Mouse (Mus musculus) spleen, embryonic (tissue): ENCODE measurements around the gene Kcnn4.

Source experiments
- CTCF ChIA-PET: fragments of 350-600 bp; sonication (Branson Sonifier 250); formaldehyde crosslinking; loops from one replicate; lab custom pipeline; 2022; lab: Charles Lee

Gene Kcnn4

GRCm38 (mm10) chr7:24365258-24366014 lies 4.6 kb upstream of the Kcnn4 start:
- CTCF ChIA-PET: interaction anchor here (0.6 to 1.1 kb wide), 3 partner anchors 12 to 48 kb away, joined by 5 to 18 read pairs (median 5); no protein-coding TSS in a partner anchor

DNA sequence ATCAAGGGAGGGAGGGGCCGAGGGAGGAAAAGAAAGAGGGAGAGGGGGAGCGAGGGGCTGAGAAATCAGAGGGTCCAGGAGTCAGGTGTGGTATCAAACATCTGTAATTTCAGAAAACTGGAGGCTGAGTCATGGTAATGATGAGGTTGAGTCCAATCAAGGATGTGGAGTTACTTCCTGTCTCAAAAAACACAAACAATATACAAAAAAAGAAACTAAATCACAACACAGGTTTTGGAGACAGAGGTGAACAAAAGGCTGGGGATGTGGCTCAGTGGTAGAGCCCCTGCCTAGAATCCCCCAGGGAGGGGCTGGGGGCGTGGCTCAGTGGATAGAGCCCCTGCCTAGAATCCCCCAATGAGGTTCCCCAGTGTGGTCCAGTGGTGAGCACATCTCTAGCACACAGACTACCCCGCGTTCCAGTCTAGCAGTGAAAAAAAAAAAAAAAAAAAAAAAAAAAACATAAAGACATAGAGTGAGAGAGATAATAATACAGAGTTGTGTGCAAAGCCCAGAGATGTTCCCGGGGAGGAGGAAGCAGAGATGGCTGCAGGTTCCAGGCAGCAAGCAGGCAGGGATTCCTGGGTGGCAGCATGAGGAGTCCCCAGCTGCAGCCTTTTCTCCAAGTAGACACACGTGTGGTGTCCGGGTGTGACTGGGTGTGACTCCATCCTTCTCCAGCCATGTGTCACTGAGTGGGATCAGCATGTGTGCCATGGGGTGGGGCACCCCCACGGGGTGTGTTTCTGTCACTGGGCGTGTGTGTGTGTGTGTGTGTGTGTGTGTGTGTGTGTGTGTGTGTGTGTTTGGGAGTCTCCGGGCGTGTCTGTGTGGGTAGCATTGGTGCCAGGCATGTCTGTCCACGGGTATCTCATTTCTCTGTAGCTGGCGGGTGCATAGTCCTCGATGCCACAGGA lies 3.1 kb upstream of the Kcnn4 start:
- CTCF ChIA-PET: interaction anchor here (0.6 kb wide), 2 partner anchors 31 to 163 kb away, joined by 3 to 4 read pairs; no protein-coding TSS in a partner anchor

- CTCF ChIA-PET: no interaction called here
These were observed 1.8 kb upstream of the Kcnn4 start for GRCm38 (mm10) chr7:24368226-24368625.

DNA sequence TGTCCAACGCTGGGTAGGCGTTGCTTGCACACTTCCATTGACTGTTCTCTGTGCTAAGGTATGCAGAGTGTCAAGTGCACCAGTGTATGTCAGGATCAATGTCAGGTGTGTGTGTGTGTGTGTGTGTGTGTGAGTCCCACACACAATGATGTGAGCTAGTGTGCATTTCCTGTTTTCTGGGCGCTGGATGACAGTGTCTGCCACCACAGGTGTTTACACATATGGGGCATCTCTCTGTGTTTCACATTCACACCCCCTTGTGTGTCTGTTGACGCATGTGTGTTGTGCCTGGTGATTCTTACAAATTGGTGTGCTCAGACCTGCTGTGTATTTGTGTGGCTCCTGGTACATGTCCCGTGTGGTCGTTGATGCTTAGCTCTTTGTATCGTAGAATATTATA lies 1.1 kb upstream of the Kcnn4 start:
- CTCF ChIA-PET: no interaction called here

DNA sequence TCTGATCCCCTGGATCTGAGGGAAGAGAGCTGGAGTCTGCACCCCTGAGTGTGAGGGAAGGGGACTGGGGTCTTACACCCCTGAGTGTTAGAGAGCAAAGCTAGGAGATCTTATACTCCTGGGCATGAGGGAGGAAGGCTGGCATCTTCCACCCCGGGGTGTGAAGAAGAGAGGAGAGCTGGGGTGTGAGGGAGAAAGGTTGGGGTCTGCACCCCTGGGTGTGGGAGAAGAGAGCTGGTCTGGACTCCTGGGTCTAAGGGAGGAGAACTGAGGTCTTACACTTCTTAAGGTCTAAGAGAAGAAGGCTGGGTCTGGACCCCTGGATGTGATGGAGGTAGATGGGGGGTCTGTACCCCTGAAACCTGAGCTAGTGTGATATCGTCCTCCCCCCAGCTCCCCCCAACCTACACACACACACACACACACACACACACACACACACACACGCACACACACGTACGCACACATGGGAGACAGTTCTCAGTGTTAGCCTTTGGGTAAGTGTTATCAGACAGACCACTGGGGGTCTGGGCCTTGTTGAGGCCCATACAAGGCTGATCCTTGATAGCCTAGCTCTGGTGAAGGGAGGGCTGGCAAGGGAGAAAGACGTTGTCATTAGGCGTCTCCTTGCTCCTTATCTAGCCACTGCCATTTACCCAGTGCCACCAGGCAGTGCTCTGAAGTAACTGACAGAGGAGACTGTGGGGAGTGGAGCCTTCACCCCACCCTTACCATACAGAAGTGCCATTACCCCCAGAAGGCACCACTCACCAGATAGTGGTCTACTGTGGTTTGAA lies 1.1 kb downstream of the Kcnn4 start:
- CTCF ChIA-PET: interaction anchor here (2.4 kb wide), 1 partner anchor 14 kb away, joined by 9 read pairs; no protein-coding TSS in a partner anchor

DNA sequence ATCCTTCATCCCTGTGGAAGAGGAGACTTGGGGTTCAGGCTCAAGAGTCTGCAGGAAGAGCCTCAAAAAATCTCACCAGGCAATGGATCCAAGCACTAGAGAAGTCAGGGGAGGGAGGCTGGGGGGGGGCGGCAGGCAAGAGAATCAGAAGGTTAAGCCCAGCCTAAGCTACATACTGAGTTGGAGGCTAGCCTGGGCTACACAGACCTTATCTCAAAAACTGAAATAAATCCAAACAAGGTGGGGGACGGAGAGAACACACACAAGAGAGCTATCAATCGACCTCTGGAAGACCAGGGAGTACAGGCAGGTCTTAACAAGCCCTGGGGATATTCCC lies 1.7 kb downstream of the Kcnn4 start:
- CTCF ChIA-PET: interaction anchor here (2.4 kb wide), 1 partner anchor 13 kb away, joined by 9 read pairs; no protein-coding TSS in a partner anchor

DNA sequence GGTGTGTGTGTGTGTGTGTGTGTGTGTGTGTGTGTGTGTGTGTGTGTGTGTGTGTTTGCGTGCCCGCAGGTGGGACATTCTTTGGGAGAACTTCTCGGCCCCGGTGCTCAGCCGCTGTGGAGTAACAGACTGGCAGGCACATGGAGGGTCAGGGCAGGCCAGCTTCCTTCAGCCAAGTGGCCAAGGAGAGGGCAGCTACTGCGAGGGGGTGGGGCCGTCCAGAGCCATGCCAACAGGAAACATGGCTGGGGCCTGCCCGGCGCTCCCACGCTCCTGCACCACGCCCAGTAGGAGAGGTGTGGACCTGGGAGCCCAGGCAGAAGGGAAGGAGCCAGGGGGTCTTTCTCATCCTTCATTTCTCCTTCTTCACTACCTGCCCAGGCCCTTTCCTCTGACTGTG lies 2.2 kb downstream of the Kcnn4 start:
- CTCF ChIA-PET: interaction anchor here (2.4 kb wide), 1 partner anchor 13 kb away, joined by 9 read pairs; no protein-coding TSS in a partner anchor

DNA sequence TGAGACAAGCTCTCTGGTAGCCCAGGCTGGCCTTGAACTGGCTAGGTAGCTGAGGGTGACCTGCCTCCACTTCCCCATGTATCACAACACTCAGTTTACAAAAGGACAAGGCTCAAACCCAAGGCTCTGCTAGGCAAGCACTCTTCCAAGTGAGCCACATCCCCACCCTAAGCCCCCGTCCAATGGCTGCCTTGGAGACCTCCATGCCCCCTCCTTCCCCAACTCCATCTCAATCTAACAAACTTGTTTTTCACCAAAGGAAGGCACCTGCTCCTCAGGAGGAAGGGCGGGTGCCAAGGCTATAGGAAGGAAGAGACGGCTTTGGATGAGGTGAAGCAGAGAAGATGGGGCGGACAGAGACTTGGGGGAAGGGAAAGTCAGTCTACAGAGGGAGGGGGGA lies 2.7 kb downstream of the Kcnn4 start:
- CTCF ChIA-PET: interaction anchor here (0.7 kb wide), 1 partner anchor 29 kb away, joined by 20 read pairs; no protein-coding TSS in a partner anchor

GRCm38 (mm10) chr7:24373538-24374379 lies 3.7 kb downstream of the Kcnn4 start:
- CTCF ChIA-PET: interaction anchor here (0.7 kb wide), 2 partner anchors 11 to 28 kb away, joined by 3 to 20 read pairs; no protein-coding TSS in a partner anchor

- CTCF ChIA-PET: no interaction called here
These were observed 6.4 kb downstream of the Kcnn4 start for GRCm38 (mm10) chr7:24376456-24376855.

DNA sequence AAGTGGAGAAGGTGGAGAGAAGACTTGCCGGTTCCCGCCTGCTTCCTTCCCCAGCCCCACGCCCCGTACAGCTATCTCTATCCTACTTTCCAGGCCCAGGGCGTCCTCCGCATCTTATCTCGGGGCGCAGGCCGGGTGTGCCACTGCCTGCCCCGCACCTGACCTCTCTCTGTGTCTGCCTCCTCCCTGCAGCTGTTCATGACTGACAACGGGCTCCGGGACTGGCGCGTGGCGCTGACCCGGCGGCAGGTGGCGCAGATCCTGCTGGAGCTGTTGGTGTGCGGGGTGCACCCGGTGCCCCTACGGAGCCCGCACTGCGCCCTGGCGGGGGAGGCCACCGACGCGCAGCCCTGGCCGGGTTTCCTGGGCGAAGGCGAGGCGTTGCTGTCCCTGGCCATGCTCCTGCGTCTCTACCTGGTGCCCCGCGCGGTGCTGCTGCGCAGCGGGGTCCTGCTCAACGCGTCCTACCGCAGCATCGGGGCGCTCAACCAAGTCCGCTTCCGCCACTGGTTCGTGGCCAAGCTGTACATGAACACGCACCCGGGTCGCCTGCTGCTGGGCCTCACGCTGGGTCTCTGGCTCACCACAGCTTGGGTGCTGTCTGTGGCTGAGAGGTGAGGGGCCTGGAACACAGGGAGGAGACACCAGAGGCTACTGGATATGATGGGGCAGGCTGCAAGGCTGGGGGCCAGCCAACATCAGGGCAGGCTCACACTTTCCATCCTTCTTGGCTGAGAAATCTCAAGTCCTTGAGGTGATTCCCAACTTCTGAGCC lies 7.2 kb downstream of the Kcnn4 start:
- CTCF ChIA-PET: interaction anchor here (0.6 to 0.8 kb wide), 2 partner anchors 12 to 14 kb away, joined by 11 to 18 read pairs; no protein-coding TSS in a partner anchor

GRCm38 (mm10) chr7:24378049-24378701 lies 8.1 kb downstream of the Kcnn4 start:
- CTCF ChIA-PET: interaction anchor here (0.6 to 0.7 kb wide), 3 partner anchors 15 to 143 kb away, joined by 5 to 8 read pairs (median 7); no protein-coding TSS in a partner anchor

DNA sequence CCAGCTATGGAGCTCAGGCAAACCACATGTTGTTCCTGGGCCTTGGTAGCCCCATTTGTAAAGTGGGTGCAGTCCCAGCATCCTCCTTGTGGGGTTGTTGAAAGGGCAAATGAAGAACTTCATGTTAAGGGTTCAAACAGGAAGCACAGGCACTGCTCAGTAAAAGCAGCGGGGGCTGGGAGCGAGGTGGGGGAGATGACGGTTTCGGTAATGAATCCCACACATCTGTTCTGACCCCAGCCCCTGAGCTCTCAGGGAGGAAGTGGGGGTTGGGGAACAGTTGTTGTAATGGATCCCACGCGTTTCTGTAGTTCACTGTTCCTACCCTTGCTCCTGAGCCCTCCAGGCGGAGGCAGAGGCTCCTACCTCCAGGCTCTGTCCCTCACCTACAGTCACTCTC lies 9.9 kb downstream of the Kcnn4 start:
- CTCF ChIA-PET: interaction anchor here (0.5 kb wide), 1 partner anchor 16 kb away, joined by 3 read pairs; no protein-coding TSS in a partner anchor

GRCm38 (mm10) chr7:24380370-24380769 lies 10.3 kb downstream of the Kcnn4 start:
- CTCF ChIA-PET: interaction anchor here (0.5 kb wide), 1 partner anchor 17 kb away, joined by 3 read pairs; no protein-coding TSS in a partner anchor

- CTCF ChIA-PET: interaction anchor here (0.6 to 2.7 kb wide), 5 partner anchors 17 to 1421 kb away, joined by 3 to 14 read pairs (median 6); partner anchors contain the start of gene Smg9
These were observed 12.8 kb downstream of the Kcnn4 start for GRCm38 (mm10) chr7:24382730-24383372.

GRCm38 (mm10) chr7:24384070-24384469 lies 14.0 kb downstream of the Kcnn4 start:
- CTCF ChIA-PET: interaction anchor here (1.1 to 2.7 kb wide), 4 partner anchors 11 to 20 kb away, joined by 3 to 14 read pairs (median 4); partner anchors contain the start of gene Smg9

- CTCF ChIA-PET: interaction anchor here (0.6 to 2.7 kb wide), 8 partner anchors 11 to 215 kb away, joined by 3 to 14 read pairs (median 5); no protein-coding TSS in a partner anchor
These were observed 14.8 kb downstream of the Kcnn4 start for GRCm38 (mm10) chr7:24384827-24385226.
